Mouse (Mus musculus): ENCODE measurements at regions not wholly inside any gene's neighbourhood (a gene's known extent, or its start where the extent isn't known, plus 50 kb on each side); places are given as distances from the start of the nearest gene placed in this dataset.

- DNase-seq: no peak
Observed at GRCm38 (mm10) chr4:7215048-7216030, 1023.5 kb downstream of the Car8 start.

DNA sequence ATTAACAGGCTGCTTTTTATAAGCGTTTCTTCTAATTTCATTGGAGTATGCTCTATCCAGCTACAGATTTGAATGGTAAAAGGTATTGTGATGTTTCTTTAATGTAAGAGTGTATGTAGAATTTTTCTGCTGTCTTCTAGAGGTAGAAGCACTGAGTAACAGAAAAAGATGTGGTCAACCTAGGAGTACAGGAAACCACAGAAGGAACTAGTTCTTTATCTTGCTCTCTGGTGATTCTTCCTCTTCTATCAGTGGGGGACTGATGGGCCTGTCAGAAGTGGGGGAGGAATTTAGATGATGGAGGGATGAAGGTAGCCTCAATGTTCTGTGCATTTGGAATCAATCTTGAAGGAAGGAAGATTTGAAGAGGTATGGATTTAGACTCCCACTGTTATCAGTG lies 1031.9 kb downstream of the Car8 start:
- no peak for DNase-seq

GRCm38 (mm10) chr4:7201816-7202215 lies 1037.0 kb downstream of the Car8 start:
- DNase-seq: no peak

- DNase-seq: no peak
Observed at GRCm38 (mm10) chr4:7199941-7200340, 1038.9 kb downstream of the Car8 start.

DNA sequence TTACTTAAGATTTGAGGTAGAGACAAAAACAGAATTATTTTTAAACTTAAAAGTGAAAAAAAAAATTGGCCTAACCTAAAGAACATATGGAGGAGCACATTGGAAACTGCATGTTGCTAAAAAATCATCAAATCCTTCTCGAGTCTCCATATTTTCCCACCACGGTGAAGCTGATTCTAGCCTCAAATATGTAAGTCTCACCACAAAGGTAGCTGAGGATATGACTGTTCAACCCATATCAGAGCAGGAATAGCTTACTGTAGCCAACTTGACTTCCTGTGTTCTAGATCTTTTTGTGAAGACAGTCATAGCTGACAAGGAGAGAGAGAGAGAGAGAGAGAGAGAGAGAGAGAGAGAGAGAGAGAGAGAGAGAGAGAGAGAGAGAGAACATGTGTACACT lies 1039.8 kb downstream of the Car8 start:
- no peak for DNase-seq

DNA sequence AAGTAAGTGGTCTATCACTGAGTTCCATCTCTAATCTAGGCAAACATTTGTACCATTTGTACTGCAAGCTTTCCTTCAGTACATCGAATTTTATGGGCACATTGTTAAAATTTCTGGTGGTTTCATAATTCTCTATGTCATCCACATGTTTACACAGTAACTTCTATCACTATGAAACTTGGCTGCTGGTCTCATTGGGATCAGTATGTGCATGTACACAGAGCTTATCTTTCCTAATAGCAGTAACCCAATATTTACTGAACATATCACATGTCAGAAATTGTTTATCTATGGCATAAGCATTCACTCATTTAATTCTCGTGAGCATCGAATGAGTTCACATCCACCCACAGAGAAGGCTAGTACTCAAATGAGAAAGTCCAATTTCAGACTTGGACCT lies 1042.3 kb downstream of the Car8 start:
- no peak for DNase-seq

DNA sequence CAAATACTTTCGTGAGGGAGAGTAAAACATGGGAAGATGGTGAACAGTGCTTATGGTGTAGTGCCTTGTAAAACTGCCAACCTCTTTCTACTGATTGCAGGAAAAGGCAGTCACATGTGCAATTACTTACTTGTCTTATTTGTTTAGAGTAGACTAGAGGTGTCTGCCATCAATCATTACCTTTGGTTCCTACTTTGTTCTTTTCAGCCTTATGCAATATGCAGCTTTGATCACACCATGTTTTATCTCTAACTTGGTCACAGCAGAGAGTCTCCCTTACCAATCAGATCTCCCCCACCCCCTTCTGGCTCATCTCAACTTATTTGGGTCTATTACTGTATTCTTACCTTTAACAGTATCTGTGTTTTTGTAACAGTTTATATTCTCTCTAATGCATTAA lies 1043.2 kb downstream of the Car8 start:
- no peak for DNase-seq

DNA sequence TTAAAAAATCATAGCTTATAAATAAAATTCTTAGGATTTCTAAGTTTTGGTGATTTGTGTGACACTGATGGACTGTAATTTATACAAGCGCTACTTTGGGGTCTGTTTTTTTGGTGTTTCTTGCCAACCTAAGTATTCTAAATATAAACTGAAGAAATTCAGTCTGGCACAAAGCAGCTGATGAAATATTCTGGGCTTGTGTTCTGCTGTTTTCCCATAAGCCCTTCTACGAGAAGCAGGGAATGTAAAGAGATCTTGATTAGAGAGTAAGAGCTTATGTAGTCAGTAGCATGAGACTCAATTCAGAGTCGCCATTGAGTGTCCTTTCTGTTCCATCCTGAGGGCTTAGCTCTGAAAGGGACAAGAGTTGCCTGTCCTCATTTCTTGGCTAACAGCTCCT lies 1046.9 kb downstream of the Car8 start:
- DNase-seq: peak; percentile 9

- no peak for DNase-seq
Observed at GRCm38 (mm10) chr4:7191228-7191627, 1047.6 kb downstream of the Car8 start.

DNA sequence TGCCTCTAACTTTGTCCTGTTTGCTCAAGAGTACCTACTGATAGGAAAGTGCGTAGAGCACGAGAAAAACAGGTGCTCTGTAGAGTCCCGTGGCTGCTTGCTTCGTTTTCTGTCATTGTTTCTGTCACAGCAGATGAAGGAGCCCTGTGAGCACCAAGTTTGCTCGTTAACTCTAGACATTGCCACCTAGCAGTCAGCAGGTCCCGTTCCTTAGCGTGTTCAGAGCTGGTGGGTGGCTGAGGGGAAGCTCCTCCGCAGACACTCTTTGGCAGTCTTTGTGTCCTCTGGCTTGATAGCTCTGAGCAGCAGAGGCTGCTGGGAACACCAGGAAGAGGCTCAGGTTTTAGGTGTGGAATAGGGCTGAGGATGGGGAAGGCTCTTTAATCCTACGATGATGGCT lies 1063.8 kb downstream of the Car8 start:
- DNase-seq: no peak

GRCm38 (mm10) chr4:7172528-7173306 lies 1066.1 kb downstream of the Car8 start:
- no peak for DNase-seq

DNA sequence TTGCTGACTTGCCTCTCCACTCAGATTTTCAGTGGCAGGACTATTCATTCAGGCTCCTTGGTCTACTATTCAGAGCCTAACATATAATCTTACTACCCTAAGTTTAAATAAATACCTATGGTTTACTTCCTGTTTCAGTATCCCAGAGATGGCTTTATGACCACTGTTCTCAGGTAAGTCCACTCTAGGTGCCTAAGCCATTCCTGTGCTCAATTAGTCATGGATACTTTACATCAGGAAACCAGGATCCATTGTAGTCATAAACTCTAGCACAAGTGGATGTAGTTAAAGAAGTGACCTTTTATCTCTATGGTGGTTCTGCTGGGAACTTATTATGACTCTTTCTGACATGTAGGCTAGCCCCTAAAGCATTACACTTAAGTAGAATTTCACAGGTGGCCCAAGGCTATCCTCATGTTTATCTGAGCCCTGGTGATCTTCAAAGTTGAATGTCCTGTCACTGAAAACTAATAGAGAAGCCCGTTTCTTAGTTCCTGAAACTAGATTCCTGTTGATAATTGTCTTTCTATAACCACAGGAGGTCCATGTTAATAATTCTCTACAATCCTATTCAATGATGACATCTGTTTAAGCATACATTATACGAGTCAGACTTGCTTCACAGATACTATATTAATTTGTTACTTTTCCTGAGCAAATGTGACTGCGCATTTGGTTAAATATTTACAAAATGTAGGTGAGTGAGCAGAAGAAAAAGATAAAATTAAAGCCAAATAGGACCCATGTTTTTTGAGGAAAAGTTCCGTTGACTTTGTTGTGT lies 1067.0 kb downstream of the Car8 start:
- DNase-seq: no peak

DNA sequence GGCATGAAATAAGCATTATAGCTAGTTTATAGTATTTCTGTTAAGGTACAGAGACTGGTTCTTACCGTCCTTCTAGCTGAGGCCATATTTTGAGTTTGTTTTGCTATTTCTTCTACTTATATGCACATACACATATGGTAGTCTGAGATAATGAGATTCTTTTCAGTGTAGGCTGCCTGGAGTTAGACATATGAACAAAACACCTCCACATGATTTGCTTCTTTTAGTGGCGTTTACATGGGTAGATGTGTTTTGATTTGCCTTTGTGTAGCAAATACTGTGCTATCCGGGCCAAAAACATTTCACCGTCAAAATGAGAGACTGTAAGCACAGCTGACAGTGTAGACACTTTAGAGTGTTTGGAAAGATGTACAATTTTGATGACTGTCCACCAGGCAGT lies 1077.4 kb downstream of the Car8 start:
- no peak for DNase-seq

- DNase-seq: no peak
Observed at GRCm38 (mm10) chr4:7157883-7158282, 1081.0 kb downstream of the Car8 start.

- DNase-seq: no peak
Observed at GRCm38 (mm10) chr4:7154256-7154655, 1084.6 kb downstream of the Car8 start.

DNA sequence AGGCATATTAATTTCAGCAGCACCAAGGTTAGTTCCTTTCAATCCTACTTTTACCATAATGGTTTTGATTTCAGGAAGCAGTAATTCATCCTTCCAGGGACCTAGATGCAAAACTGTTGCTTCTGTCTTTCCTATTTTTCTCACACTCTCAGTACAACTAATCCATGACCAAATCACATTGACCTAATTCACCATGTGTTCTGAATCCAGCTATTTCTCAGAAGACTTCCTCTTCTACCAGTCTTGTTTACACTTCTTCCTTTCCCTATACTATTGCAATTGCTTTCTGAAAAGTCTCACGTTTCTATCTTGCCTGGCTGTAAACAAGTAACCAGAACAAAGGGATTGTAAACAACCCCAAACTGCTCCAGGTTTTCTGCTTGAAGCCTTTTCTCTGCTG lies 1085.0 kb downstream of the Car8 start:
- no peak for DNase-seq

GRCm38 (mm10) chr4:7145756-7146155 lies 1093.1 kb downstream of the Car8 start:
- DNase-seq: no peak

DNA sequence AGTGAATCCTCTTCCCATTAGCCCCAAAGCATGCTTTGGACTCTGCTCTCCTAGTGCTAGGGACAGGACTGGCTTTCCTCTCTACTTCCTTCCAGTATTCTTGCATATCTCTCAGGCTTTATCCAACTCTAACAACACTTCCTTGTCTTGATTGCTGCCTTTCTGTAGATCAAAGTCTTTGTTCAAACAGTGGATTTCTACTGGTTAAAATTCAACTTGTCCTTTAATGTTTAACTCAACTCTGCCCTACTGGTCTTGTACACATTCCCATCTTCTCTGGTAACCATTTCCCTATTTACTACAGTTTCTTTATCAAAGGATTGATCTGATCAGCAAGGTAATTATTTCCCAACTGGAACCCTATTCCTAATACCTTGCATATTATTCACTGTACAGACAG lies 1094.6 kb downstream of the Car8 start:
- no peak for DNase-seq

DNA sequence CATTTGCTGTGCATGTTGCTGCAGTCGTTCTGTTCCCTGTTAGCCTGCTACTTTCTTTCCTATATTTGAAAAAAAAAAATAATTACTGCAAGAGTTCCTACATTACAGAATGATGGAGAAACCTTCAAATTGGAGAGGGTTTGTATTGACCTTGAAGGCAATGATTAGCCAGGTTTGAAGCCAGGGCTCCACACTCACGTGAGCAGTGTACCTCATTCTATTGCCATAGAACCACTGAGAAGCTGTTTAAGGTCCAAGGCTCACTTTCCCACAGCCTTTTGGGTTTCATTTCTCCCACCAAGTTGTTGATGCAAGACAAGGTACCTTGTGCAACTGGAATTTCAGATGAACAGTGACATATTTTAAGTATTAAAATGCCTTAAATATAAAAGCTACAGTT lies 1095.2 kb downstream of the Car8 start:
- no peak for DNase-seq

GRCm38 (mm10) chr4:7142781-7143180 lies 1096.1 kb downstream of the Car8 start:
- DNase-seq: no peak

- DNase-seq: no peak
Observed at GRCm38 (mm10) chr4:7112159-7112558, 1126.7 kb downstream of the Car8 start.

DNA sequence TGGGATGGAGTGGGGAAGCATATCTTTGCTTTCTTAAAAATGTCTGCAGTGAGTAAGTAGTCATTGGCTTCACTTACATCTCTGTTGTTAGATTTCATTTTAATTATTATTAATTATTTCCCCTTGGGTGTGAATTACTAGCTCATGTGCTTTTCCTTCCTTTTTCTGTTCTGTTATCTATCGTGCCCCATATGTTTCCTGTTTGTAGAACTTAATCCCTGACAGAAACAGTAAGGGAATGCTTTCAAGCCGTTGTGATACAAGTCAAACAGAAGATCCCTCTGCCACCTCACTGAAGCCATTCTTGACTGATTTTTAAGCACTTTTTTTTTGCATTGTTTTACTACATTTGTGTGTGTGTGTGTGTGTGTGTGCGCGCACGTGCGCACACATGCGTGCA lies 1145.9 kb downstream of the Car8 start:
- DNase-seq: no peak

GRCm38 (mm10) chr4:7091201-7091814 lies 1147.5 kb downstream of the Car8 start:
- no peak for DNase-seq

All from right cerebral cortex, postnatal 25 days (tissue).